Mouse (Mus musculus) ES-CJ7 (cell line): ENCODE results near the gene Cycs.
"Not testable (repeated sequence)": the region's sequence is repeated elsewhere in the genome, so short reads cannot be mapped to it uniquely, and the experiment has no call there.

Experiments used
- DNase-seq: peaks from one replicate; pipeline ENCODE4 v3.0.0; 2011; ENCODE audit warnings: low read depth, low spot score

Cycs gene

DNA sequence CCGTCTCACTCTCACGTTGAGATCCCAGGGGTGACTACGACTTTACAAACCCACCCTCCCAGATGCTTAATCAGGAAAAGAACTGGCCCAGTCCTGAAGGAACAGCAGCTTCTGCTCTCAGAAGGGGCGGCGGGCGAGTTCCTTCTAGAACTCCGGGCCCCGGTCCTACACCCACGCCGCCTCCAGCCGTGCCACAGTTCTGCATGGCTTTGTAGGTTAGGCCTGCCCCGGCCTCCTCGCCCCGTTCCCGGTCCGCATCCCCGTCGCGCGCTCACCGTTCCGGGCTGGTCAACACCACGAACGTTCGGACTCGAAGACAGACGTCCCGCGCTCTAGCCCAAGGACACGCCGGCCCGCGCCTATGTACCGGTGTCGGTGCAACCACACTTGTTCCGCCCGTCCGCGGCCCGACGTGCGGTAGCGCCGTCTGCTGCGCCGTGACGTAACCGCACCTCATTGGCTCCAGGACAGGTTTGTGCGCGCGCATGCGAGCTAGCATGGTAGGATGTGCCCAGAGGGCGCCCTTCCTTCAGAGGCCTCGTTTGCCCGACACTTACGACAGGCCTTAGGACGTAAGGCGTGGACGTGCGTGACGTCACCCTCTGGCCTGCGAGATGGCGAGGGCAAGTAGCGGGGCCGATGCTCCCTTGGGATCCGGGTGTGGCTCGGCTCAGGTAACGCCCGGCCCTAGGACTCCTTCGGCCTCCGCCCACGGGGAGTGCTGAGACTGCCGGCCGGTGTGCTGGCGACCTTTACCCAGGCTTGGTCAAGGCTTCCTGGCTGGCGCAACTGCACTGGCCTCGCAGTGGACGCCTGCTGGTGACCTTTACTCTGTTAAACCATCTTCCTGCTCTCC is at the start of gene Cycs:
Cycs (minus strand) TSS at position 398 of the 856 bp plus-strand sequence.
- peak; percentile 100 for DNase-seq

DNA sequence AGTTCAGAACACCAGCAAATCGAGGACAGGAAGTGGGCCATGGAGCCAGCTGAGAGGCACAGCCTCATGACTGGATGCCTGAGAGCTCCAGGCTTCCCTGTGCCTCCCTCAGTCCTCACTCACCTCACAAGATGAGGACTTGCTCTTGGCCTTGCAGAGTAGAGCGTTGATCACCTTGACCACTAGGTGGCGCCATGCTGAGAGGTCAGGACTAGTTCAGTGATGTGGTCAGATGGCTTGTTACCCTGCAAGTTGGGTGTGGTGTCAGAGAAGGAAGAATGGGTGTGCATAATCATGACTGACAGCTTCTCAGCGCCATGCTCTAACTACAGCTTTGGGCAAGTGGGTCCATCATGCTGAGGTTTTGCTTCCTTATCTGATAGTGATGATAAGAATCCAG is 35.3 kb upstream of the Cycs start:
- DNase-seq: peak; percentile 98

DNA sequence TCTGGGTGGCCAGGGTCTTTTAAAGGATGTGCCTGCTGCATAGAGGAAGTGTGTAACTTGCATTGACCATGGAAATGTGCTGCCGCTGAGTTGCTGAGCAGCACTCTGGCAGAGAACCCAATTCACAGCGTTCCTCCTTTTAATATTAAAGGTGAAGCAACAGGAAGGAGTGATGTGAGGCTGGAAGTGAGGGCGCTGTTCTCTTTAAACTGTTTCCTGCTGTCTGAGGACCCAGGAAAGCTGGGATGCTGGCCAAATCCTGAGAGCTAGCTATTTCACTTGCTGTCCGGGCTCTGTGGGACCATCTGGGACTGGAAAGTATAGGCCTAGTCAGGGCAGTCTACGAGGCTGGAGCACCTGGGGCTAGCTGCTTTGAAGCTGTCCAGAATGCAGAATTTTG is 32.2 kb upstream of the Cycs start:
- no peak for DNase-seq

DNA sequence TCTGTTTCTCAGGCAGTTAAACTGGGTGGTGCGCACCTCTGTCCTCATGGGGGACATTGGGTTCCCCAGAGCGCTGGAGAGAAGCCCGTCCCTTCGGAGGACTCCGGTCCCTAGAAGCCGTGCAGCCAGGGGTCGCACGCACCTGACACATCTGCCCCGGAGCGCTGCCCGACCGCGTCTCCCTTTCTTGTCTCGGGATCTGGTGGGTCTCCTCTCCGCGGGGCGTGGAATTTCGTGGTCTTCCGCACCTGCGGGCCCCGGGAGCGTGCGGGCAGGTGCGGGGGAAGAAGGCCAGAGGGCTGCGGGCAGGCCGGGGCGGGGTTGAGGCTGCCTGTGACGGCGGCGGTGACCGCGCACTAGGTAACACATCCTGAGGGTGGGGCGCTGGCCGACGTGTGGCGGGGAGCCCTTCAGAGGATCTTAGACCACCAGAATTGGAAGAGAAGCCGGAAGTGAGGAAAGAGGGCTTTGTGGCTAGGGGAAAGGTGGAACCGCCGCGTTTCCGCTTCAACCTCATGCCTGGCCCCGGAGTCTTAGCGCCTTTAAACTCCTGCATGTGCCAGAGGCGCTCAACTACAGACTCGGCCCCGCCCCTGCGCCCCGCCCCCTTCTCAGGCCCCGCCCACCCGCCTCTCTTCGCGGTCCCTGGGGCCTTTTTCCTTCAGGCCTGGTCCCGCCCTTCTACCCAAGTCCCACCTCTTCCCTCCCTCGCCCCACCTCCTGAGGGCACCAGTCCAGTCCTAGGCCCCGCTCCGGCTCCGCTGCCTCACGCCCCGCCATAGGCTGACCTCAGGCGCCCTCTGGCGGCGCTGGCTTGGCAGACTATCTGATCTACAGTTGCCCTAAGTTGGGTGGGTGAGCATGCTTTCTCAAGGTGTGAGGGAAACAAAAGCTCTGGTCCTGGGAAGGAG is 30.2 kb upstream of the Cycs start, which contains the start of gene 4921507P07Rik:
4921507P07Rik (minus strand) TSS at position 332 of the 911 bp plus-strand sequence.
- peak; percentile 98 for DNase-seq

DNA sequence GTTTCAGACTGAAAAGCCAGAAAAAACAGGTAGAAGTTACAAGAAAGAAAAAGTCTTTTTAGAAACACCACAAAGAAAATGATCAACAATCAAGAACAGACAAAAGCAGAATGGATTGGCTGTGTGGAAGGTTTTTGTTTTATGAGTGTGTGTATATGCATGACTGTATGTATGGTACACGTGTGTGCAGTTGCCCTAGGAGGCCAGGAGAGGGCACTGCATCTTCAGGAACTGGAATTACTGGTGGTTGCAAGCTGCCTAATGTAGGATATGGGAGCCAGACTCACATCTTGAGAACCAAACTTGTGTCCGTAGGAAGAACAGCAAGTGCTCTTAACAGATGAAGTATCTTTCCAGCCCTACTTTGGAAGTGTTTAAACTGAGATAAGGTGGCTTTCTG is 28.0 kb upstream of the Cycs start:
- peak; percentile 69 for DNase-seq

DNA sequence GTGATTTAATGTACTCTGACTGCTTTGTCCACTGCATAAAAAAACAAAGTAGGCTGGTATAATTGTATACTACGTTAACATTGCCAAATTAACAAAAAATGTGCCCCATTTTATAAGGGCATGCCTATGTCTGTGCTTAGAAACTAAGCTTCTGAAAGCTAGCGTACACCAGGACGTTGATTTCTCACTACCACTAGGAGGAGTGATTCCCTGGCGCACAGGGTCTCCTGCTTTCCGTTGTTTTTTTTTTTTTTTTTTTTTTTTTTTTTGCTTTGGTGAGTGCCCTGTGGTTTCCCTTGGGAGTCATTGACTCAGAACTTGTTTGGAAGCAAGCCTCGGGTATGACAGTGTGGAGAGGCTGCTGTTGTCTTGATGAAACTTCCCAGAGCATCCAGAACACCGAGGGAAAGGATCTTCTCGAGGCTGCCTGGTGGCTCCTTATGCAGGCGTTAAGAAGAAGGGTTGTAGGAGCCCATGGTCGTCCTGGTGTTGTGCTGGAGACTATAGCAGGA is 27.1 kb upstream of the Cycs start:
- DNase-seq: peak; percentile 58

DNA sequence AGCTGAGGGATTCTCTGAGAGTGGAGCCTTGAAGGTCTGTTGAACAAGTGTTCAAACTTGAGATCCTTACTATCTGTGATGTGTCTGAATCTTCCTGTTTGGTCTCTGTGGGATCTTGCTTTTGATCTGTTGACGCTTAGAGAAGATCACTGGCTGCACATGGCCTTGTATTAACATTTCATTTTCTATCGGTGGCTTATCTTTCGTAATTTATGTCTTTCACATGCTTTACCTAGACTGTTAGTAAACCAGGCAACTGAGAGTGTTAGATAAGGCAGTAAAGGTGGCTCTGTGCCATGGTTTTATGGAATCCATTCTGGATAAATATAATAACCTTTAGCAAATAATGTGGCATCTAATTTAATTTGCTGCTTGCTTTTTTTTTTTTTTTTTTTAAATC is 23.9 kb upstream of the Cycs start:
- no peak for DNase-seq

DNA sequence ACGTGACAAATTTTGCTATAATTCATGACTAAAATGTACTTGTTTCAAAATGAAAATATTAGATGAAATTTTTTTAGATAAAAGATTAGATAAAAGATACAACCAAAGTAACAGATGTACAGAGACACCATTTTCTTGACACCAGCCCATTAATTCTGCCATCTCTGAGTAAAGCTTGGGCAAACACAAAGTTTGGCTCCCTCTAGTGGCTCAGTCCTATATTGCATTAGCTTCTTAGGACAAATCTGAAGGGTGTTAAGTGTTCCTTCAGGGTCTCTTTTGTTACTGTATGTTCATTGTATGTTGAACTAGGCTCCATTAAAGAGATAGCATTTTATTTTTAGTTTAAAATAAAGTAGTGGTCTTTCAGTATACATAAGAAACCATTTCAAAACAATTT is 21.9 kb upstream of the Cycs start:
- peak; percentile 86 for DNase-seq

DNA sequence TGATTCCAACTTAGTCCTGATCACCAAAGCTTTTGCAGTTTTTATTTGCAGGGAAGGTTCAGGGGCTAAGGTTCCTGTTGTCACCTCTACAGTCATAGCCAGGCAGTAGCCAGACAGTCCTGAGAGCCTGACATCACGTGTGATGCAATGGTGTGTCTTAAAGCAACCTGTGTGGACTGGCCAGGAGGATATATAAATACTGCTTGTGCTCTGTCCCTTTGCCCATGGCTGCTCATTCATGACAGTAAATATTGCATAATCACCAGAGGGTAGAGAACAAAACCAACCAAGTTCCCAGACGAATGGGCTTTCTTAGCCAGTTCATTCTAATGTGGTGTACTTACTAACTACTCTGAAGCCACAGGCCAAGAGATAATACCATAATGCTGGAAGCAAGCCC is 21.1 kb upstream of the Cycs start:
- DNase-seq: no peak

DNA sequence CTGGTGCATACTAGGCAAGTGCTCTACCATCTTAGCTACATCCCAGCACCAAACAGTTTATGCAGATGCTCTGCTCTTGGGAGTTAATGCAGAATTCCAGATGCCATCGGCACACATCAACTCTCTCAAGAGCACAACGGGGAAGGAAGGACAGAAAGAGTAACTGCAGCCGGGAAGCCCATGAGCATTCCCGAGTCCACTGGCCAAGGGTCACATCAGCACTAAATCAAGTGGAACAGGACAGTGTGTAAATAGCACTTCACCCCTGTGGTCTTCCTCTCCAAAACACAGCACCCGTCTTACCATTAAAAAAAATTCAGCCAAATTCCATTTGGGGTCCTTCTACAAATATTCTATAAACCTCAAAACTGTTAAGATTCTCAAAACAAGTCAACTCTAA is 20.0 kb upstream of the Cycs start:
- DNase-seq: no peak

DNA sequence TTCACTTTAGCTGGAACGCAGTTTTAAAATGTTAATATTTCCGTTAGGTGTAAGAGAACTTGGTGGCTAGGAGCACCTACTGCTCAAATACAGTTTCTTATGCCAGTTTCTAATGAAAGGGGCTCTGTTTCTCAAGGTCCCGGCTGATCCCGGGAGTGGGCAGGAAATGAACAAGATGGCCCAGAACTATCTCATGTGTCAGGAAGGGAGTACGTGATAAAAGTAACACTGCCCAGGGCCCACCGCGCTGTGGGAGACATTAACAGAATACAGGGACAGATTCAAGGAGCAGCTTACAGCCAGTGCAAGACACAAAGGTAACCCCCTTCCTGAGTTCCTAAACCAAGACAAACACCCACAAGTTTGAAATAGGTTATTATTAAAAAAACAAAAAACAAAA is 19.4 kb upstream of the Cycs start:
- DNase-seq: no peak

DNA sequence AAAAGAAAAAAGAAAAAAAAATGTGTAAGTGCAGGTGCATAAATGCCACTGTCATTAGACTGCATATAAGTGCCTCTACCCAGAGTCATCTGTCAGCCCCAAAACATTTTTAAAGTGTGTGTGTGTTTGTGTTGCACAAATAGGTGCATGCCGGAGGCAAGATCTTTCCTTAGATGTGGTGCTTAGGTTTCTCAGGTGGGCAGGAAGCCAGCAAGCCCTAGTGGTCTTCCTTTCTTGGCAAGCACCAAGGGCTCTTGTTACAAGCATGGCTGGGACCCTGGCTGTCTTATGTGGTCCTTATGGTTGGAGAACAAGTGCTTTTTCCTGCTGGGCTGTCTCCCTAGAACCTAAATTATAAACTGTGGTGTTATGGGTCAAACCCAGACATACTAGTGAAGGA is 5.3 kb upstream of the Cycs start:
- DNase-seq: no peak

DNA sequence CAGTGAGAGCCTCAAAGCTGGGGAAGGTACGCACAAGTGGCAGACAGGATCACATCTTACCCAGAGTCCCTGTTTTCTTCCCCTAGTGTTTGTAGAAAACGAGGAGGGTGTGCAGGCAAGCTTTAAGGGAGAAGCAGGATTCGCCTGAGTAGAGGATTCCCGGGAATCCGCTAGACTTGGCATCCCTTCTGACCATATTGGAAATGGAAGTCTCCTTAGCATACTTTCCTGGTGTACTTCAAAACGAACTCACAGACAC is 588 bp upstream of the Cycs start:
- no peak for DNase-seq

DNA sequence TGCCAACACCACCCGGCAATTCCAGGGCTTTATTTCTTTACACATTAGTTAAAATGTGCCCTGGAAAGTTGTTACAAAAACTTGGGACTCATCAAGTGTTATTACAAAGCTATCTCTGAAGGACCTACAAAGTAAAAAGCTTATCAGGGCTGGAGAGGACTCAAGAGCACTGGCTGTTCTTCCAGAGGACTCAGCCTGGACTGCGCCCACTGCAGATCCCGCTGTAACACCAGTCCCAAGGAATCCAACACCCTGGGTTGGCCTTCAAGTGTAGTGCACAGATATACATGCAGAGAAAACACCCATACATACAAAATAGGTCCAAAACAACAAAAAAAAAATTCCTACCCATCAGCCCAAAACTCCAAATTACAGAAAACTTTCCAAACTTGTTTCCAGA is 2.7 kb downstream of the Cycs start:
- no peak for DNase-seq

DNA sequence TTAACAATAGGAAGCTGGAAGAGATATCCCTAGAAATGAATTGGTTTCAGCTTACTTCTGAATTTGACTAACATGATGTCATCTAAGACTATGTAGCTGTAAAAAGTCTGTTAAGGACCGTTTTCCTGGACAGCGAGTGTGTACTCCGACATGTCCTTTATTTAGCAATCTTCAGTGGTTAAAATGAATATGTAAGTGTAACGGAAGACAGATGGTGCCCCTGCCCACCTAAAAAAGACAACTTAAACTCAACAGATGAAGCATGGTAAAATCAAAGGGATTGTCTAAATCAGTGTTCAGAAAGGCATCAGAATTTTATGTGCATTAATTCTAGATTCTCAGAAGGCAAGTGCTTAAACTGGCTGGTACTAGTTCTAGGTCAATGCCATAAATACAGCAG is 3.9 kb downstream of the Cycs start:
- no peak for DNase-seq

DNA sequence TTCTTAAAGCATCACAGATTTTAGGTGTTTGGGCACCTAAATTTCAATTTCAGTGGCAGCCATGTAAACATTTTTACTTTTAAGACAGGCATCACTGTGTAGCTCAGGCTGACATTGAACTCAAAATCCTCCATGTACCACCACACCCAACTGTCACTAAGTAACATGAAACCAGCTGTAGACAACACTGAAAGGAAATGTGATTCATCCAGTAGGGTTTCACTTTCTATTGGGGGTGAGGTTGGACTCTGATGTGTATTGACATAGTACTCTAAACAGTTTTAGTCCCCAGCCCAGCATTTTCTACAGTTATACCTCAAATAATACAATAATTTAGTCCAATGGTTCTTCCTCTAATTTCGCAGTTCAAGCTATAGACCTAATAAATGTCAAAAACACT is 5.6 kb downstream of the Cycs start:
- DNase-seq: no peak

DNA sequence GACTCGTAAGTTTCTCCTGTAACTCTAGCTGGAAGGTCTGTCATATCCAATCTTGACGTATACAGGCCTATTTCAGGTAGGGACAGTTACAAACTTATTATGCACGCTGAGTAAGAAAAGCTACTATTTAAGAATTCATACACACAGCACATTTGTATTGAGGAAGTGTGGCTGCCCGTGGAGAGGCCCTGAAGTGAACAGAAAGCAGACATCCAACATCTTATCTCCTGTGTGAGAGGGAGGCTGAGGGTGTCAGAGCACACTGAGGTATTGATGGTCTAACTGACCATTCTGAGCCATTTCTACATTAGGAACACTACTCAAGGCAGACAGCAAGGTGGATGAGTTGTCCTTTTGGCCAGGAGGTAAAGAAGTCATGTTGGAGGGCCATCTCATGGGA is 7.5 kb downstream of the Cycs start:
- DNase-seq: no peak

DNA sequence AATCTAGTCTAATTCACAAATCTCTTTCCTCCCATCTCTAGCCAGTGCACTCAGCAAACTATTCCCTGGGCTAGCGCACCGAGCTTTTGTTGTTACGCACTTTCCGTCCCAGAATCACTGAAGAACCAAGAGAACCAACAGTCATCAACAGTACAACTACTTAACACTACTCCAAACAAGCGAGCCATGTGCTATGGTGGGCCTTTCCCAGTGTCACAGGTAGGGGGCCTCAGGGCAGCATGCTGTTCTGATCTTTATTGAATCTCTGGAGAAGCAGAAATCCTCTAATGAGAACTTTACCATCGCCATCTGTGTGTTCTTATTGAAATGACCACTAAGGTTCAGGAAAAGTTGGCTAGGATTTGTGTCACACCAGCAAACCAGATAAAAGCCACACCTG is 8.8 kb downstream of the Cycs start:
- no peak for DNase-seq

DNA sequence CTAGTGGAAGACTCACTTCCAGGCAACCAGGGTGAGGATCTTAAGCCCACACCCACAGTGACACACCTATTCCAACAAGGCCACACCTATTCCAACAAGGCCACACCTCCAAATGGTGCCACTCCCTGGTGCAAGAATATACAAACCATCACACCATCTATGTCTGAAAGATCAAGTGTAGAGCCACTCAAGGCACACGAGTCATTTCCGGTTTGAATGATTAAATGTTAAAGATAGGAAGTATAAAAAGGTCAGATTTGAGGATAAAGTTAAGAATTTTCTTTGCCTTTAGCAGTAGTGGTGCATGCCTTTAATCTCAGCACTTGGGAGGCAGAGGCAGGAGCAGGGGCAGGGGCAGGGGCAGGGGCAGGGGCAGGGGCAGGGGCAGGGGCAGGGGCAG is 12.1 kb downstream of the Cycs start:
- DNase-seq: not testable (repeated sequence)

DNA sequence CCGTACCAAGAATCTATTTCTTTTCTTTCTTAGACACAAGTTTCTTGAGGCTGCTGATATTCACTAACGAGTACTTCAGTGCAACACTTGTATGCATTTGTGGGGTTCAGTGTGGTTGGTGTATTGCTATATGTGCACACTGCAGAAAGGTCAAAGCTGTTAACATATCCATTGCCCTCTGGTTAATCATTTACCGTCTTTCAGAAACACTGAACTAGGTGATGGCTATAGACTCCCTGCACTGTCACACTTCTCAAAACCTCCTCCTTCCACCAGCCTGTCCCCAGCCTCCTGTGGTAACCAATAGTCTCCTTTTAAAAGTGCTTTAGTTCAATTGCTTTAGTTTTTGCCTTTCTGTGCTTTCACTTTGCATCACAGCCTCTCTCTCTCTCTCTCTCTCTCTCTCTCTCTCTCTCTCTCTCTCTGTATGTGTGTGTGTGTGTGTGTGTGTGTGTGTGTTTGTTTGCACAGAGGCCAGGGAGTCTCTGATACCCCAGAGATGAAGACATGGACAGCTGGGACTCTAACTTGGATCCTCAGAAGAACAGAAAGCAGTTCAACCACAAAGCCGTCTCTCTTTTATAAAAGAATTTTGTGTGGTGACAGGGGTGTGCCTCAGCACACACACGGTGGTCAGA is 13.3 kb downstream of the Cycs start:
- no peak for DNase-seq

DNA sequence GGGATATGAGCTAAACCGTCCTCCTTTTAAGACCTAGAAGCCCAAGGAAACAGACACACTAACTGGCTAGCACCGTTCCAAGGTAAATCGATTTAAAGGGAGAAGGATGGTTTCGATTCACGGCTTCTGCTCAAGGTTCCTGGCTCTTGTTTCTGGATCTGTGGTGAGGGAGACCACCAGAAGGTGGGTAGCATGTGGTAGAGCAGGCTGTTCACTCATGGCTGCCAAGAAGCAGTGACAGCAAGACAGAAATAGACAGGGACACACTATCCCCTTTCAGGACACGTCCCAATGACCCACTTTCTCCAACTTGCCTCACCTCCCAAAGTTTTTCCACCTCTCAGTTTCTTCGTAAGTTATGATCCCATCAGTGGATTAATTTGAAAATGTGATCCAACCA is 16.5 kb downstream of the Cycs start:
- no peak for DNase-seq

DNA sequence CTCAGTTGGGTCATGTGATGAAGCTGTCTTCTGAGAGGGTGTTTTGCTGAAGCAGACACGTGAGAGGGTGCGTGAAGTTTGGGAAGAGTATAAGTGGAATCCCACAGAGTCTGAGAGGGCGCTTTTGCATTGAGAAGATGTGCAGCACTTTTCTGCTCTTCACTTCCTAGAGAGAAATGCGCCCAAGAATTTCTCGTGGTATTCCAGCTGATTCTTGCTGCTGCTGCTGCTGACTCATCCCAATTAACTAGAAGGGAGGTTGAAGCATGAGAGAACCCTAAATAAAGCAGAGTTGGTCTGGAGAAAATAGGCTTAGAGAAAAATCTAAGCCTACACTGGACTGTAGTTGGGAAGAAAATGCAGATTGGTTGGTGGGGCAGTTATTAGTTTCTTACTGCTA is 17.3 kb downstream of the Cycs start:
- DNase-seq: no peak
